Mouse (Mus musculus) myocyte (in vitro differentiated cells): ENCODE data around the gene 2310009B15Rik. TPM values are rescaled to one million over a fixed set of nuclear protein-coding genes. Genes with fewer than 3 reads are reported as not detected.
A peak's percentile ranks its signal among the peaks of the same experiment; 100 is the strongest.

ENCODE experiments used
- H3K27me3 ChIP-seq: one replicate; pipeline ENCODE4 v1.6.1; 2011; ENCODE audit not compliant: control insufficient read depth, insufficient read depth, insufficient read length
- H3K36me3 ChIP-seq: one replicate; pipeline ENCODE4 v1.6.1; 2011; ENCODE audit not compliant: control insufficient read depth, insufficient read depth
- H3K4me2 ChIP-seq: one replicate; pipeline ENCODE4 v1.6.1; 2011; ENCODE audit warnings: low read depth, control low read depth
- H3K4me3 ChIP-seq: one replicate; pipeline ENCODE4 v1.5.1; 2011; ENCODE audit warnings: mild to moderate bottlenecking, control low read depth, moderate library complexity
- H3K79me2 ChIP-seq: one replicate; pipeline ENCODE4 v1.6.1; 2011; ENCODE audit not compliant: control insufficient read depth, insufficient read depth
- H3ac ChIP-seq: one replicate; pipeline ENCODE4 v1.6.1; 2011; ENCODE audit not compliant: control insufficient read depth, insufficient read length
- CEBPB ChIP-seq: IDR thresholded peaks from 2 replicates; pipeline ENCODE4 v1.6.1; 2011; ENCODE audit warnings: mild to moderate bottlenecking, moderate library complexity; ENCODE audit not compliant: poor library complexity, insufficient read depth, severe bottlenecking
- E2F4 ChIP-seq: IDR thresholded peaks from one replicate; pipeline ENCODE4 v1.6.1; 2011; ENCODE audit warnings: mild to moderate bottlenecking, control low read depth, moderate library complexity; ENCODE audit not compliant: insufficient read depth
- MAX ChIP-seq: IDR thresholded peaks from one replicate; pipeline ENCODE4 v1.6.1; 2011; ENCODE audit warnings: low read depth, mild to moderate bottlenecking, control low read depth
- MYOD1 ChIP-seq, 3 experiments: IDR thresholded peaks; one replicate each; pipeline ENCODE4 v1.6.1; 2011; ENCODE audit warnings: control low read depth in 2 of 3, low read depth in 2 of 3, mild to moderate bottlenecking in 2 of 3, moderate library complexity in 1 of 3; ENCODE audit not compliant: insufficient read length in 2 of 3, control insufficient read depth in 1 of 3
- MYOG ChIP-seq, 3 experiments: IDR thresholded peaks; one replicate each; pipeline ENCODE4 v1.6.1; 2011; ENCODE audit warnings: control low read depth in 2 of 3, low read depth in 2 of 3, mild to moderate bottlenecking in 2 of 3; ENCODE audit not compliant: insufficient read length in 2 of 3, control insufficient read depth in 1 of 3, insufficient read depth in 1 of 3
- POLR2A ChIP-seq: IDR thresholded peaks from one replicate; pipeline ENCODE4 v1.6.1; 2011; ENCODE audit warnings: low read depth, mild to moderate bottlenecking, control low read depth, moderate library complexity; ENCODE audit not compliant: insufficient read length
- POLR2AphosphoS2 ChIP-seq: IDR thresholded peaks from one replicate; pipeline ENCODE4 v1.6.1; 2011; ENCODE audit warnings: low read depth, control low read depth; ENCODE audit not compliant: insufficient read length
- REST ChIP-seq: IDR thresholded peaks from one replicate; pipeline ENCODE4 v1.6.1; 2011; ENCODE audit warnings: mild to moderate bottlenecking, control low read depth, moderate library complexity; ENCODE audit not compliant: insufficient read depth, insufficient read length
- SRF ChIP-seq: IDR thresholded peaks from one replicate; pipeline ENCODE4 v1.6.1; 2011; ENCODE audit warnings: low read depth; ENCODE audit not compliant: control insufficient read depth, insufficient read length
- TCF12 ChIP-seq: IDR thresholded peaks from one replicate; pipeline ENCODE4 v1.6.1; 2011; ENCODE audit warnings: mild to moderate bottlenecking, control low read depth; ENCODE audit not compliant: poor library complexity, insufficient read depth, severe bottlenecking
- TCF3 ChIP-seq: IDR thresholded peaks from one replicate; pipeline ENCODE4 v1.6.1; 2011; ENCODE audit warnings: low read depth, control low read depth; ENCODE audit not compliant: insufficient read length
- USF1 ChIP-seq: IDR thresholded peaks from one replicate; pipeline ENCODE4 v1.6.1; 2011; ENCODE audit warnings: low read depth, mild to moderate bottlenecking, control low read depth, moderate library complexity
- polyA plus RNA-seq: library from polyadenylated mRNA; unstranded; fragments of >200 nt; fragmentation: generic; extraction: Trizol; gene quantifications from one replicate; pipeline ENCODE4 v1.2.1, GENCODE M21; 2012; ENCODE audit warnings: missing spikeins

Gene 2310009B15Rik
- polyA plus RNA-seq, 1 experiment, result 66.0 TPM

DNA sequence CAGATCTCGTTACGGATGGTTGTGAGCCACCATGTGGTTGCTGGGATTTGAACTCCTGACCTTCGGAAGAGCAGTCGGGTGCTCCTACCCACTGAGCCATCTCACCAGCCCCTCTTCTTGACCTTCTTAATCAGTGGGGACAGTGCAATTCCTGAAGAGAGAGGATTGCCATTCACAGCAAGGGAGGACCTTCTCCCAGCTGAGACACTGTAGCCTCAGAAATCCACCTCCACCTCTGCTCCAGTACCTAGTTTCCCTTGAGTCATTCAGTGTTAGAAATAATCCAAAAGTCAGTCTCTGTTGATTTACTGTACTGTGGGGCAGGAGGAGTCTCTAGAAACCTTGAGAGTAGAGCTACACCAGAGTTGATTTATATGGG lies 6.5 kb downstream of the 2310009B15Rik start:
- H3K27me3 ChIP-seq, result no peaks in the 10 kb centered on the region
- no peak for TF ChIP-seq MYOD1 (IDR thresholded peaks at IDR 0.05; ENCODE audit: control insufficient read depth in 1 of 3, insufficient read length in 2 of 3, low read depth in 2 of 3)
- TF ChIP-seq REST, result no peak
- no peak for TF ChIP-seq POLR2A
- no peak for TF ChIP-seq USF1
- no peak for TF ChIP-seq MAX
- TF ChIP-seq E2F4, result no peak
- TF ChIP-seq MYOG (IDR thresholded peaks at IDR 0.05; ENCODE audit: control insufficient read depth in 1 of 3, insufficient read depth in 1 of 3, insufficient read length in 2 of 3, low read depth in 2 of 3), result no peak
- TF ChIP-seq TCF3, result no peak
- TF ChIP-seq SRF, result no peak
- TF ChIP-seq CEBPB, result no peak
- TF ChIP-seq POLR2AphosphoS2, result no peak
- no peak for TF ChIP-seq TCF12

DNA sequence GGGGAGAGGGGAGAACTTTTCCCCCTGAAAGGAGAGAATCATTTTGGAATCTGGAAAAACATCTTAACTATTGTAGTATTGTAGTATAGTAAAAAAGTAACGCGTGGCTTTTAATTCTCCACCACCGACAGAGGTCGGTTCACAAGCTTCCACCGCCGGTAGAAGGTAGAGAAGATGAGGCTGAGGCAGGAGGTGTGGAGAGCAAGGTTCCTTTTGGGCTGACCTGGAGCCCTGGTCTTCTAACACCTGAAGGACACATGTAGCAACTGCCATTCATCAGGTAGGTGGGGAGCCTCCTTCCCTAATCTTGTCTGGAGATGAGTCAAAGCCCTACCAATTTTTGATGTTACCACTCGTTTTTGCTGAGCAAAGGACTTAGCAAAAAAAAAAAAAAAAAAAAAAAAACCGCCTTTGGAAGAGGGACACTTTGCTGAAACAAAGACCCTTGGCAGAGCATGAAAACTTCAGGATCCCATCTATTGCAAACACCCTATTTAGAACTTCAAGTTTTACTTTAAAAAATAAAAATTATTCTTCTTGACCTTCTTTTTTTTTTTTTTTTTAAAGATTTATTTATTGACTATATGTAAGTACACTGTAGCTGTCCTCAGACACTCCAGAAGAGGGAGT lies 7.0 kb downstream of the 2310009B15Rik start:
- no peak overlapping the region for H3K4me2 ChIP-seq
- no peaks in the 10 kb centered on the region for H3K27me3 ChIP-seq
- H3K4me3 ChIP-seq, result no peak overlapping the region
- TF ChIP-seq USF1, result no peak
- no peak for TF ChIP-seq SRF
- TF ChIP-seq E2F4, result no peak
- no peak for TF ChIP-seq MYOG (IDR thresholded peaks at IDR 0.05; ENCODE audit: control insufficient read depth in 1 of 3, insufficient read depth in 1 of 3, insufficient read length in 2 of 3, low read depth in 2 of 3)
- H3ac ChIP-seq, result no peak overlapping the region
- no peaks in the 10 kb centered on the region for H3K36me3 ChIP-seq
- H3K79me2 ChIP-seq, result no peaks in the 10 kb centered on the region

More for the DNA sequence above, 6.5 kb downstream of the 2310009B15Rik start:
- H3K4me3 ChIP-seq, result no peak overlapping the region
- no peaks in the 10 kb centered on the region for H3K79me2 ChIP-seq
- H3K36me3 ChIP-seq, result no peaks in the 10 kb centered on the region
- H3ac ChIP-seq, result no peak overlapping the region
- no peak overlapping the region for H3K4me2 ChIP-seq

DNA sequence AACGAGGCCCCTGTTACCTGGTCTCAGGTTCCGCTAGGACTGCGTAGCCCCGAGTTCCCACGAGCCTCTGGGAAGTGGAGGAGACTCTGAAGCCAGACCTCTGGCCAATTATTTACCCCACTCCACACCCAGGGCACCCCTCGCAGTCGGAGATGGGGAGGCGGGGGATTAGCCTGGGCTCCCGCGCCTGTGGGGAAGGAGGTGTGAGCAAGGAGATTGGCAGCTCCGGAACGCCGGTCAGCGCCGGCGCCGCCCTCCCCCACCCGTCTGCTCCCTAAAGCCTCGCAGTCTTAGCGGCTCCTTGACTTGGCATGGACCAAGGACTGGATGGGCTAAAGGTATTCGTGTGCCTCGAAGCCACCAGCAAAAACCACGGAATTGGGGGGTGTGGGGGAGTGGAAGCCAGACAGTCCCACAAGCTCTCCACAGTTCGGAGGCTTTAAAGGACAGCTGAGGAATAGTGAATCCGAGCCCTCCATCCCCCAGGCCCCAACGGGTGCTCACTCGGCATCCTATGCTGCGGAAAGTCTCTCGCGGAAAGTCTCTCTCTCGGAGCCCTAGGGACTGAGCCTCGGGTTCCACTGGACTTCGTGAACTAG lies 8.0 kb downstream of the 2310009B15Rik start, which contains the start of gene Lhx9:
Lhx9 (minus strand) TSS at position 67 of the 599 bp plus-strand sequence.
- H3K79me2 ChIP-seq, result no peaks in the 10 kb centered on the region
- H3K4me2 ChIP-seq, result peak within 1 kb of the TSS; percentile 12
- H3K27me3 ChIP-seq, result no peaks in the 10 kb centered on the region
- H3K36me3 ChIP-seq, result no peaks in the 10 kb centered on the region
- no peak within 1 kb of the TSS for H3ac ChIP-seq
- no peak within 1 kb of the TSS for H3K4me3 ChIP-seq
- TF ChIP-seq MYOG (IDR thresholded peaks at IDR 0.05; ENCODE audit: control insufficient read depth in 1 of 3, insufficient read depth in 1 of 3, insufficient read length in 2 of 3, low read depth in 2 of 3) (no peak), MAX (no peak), E2F4 (no peak), REST (no peak), MYOD1 (IDR thresholded peaks at IDR 0.05; ENCODE audit: control insufficient read depth in 1 of 3, insufficient read length in 2 of 3, low read depth in 2 of 3) (no peak), POLR2A (no peak), SRF (no peak), USF1 (no peak), TCF3 (no peak), TCF12 (no peak), POLR2AphosphoS2 (no peak), CEBPB (no peak)

DNA sequence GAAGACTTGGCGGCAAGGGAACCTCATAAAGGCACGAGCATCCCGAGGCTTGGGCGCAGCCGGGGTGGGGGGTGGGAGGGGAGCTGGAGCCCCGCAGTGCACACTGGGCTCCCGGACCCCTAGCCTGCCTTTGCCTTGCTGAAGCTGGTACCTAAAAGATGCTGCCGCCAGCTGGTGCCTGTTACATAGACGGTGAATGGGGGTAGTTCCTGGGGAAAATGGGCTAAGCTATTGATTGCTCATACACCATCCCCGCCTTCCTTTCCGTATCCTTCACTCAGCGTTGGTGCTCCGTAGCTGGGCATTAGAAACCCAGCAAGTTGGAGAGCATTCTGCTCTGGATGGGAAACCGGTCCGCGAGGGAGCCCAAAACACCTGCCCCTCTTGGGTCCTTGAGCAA lies 8.6 kb downstream of the 2310009B15Rik start:
- TF ChIP-seq E2F4, result no peak
- TF ChIP-seq SRF, result no peak
- TF ChIP-seq REST, result no peak
- no peak for TF ChIP-seq CEBPB
- TF ChIP-seq MYOD1 (IDR thresholded peaks at IDR 0.05; ENCODE audit: control insufficient read depth in 1 of 3, insufficient read length in 2 of 3, low read depth in 2 of 3), result no peak
- no peak for TF ChIP-seq TCF12
- TF ChIP-seq MYOG (IDR thresholded peaks at IDR 0.05; ENCODE audit: control insufficient read depth in 1 of 3, insufficient read depth in 1 of 3, insufficient read length in 2 of 3, low read depth in 2 of 3), result no peak
- TF ChIP-seq POLR2AphosphoS2, result no peak
- no peak for TF ChIP-seq TCF3
- no peak for TF ChIP-seq POLR2A
- TF ChIP-seq USF1, result no peak
- TF ChIP-seq MAX, result no peak
- Histone ChIP-seq H3K27me3 (no peaks in the 10 kb centered on the region), H3K36me3 (no peaks in the 10 kb centered on the region), H3K4me3 (no peak overlapping the region), H3K79me2 (no peaks in the 10 kb centered on the region), H3ac (no peak overlapping the region), H3K4me2 (no peak overlapping the region)

DNA sequence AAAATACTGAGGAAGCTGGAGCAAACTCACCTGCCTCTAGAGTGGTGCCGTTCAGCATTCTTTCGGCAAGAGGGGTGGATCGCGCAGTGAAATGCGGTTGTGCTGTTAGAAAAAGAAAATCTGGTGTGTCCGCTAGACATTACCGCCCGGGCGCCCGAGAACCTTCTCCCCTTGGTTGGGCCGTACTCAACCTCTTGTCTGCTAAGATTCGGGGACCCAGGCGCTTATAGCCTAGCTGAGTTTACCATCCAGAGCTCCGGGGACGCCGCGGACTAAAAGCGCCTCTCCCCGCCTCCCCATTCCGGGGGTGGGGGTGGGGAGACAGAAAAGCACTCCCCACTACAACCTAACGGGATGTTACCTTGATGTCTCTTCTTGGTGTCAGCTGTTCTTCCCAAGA lies 9.5 kb downstream of the 2310009B15Rik start:
- H3K36me3 ChIP-seq, result no peaks in the 10 kb centered on the region
- H3K4me3 ChIP-seq, result no peak overlapping the region
- no peaks in the 10 kb centered on the region for H3K27me3 ChIP-seq
- no peaks in the 10 kb centered on the region for H3K79me2 ChIP-seq
- H3K4me2 ChIP-seq, result no peak overlapping the region
- no peak for TF ChIP-seq POLR2AphosphoS2
- TF ChIP-seq MAX, result no peak
- no peak for TF ChIP-seq USF1
- TF ChIP-seq MYOG (IDR thresholded peaks at IDR 0.05; ENCODE audit: control insufficient read depth in 1 of 3, insufficient read depth in 1 of 3, insufficient read length in 2 of 3, low read depth in 2 of 3), result no peak
- no peak for TF ChIP-seq CEBPB
- no peak overlapping the region for H3ac ChIP-seq
